Mouse (Mus musculus) 416B (cell line): ENCODE data around the gene Gm21970.

ENCODE experiments used
- DNase-seq: peaks from one replicate; pipeline ENCODE4 v3.0.0; 2011; ENCODE audit warnings: low read depth

Gm21970 gene

DNA sequence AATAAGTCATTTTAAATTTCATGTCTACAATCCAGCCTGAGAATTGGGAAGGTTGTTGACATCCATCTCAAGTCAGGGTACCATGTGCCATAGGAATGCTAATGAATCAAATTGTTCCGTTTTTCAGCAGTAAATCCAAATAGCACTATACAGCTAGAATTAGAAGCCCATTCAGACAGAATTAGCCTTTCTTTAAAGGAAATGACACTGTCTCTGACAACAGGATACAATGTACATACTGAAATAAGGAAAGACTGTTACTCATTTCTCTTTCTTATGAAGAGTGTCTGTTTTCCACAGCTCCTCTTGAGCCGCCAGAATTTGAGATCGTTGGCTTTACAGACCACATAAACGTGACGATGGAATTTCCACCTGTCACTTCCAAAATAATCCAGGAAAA, at the start of gene Gm21970:
Gene Gm21970 (plus strand): TSS at position 301 of the 400 bp plus-strand sequence.
- no peak for DNase-seq

DNA sequence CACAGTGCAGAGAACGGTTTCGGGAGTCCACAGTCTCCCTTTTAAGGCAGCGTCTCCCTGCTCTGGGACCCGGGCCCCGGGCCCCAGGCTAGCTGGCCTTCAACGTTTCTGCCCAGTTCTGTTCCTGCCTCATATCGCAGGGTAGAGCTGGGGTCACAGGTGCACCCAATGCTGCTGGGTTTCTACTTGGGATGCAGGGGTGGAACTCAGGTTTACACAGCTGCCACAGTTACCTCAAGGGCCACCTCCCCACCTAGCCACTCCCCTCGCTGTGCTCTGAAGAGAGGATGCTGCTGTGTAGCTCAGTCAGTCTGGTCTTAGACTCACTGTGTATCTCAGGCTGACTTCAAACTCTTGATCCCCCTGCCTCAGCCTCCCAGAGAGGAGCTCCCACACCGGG, 45.0 kb upstream of the Gm21970 start:
- no peak for DNase-seq

GRCm38 (mm10) chr16:91347491-91348263, 43.8 kb upstream of the Gm21970 start:
- no peak for DNase-seq

- DNase-seq = no peak
Observed at GRCm38 (mm10) chr16:91348264-91348565, 43.3 kb upstream of the Gm21970 start.

DNA sequence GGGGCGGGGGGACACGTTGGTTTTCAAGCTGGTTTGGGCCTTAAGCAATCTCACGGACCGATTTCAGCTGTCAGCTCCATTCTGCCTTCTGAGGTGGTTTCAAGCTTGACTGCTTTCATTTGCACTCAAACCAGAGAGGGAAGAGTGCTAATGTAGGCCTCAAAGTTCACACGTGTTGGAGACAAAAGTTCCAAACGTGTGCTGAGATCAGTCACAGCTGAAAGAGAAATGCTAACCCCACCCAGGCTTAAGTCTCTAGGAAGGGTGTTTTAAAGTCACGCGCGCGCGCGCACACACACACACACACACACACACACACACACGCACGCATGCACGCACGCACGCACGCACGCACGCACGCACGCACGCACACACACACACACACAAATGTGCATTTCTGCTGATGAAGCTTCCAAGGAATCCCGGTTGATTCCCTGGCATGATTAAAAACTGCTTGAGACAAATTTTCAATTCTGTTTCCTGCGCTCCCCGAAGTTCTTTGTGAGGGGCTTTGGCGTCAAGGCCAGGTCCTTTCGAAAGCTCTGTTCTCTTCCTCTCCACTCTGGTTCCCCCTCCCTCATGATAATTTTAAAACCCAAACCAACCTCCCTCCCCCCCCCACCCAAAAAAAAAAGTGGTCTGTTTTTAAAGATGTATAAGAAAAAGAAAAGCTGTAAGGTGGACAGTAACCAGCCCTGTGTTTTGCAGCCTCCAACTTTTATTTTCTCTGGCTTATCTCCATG, 42.8 kb upstream of the Gm21970 start:
- no peak for DNase-seq

DNA sequence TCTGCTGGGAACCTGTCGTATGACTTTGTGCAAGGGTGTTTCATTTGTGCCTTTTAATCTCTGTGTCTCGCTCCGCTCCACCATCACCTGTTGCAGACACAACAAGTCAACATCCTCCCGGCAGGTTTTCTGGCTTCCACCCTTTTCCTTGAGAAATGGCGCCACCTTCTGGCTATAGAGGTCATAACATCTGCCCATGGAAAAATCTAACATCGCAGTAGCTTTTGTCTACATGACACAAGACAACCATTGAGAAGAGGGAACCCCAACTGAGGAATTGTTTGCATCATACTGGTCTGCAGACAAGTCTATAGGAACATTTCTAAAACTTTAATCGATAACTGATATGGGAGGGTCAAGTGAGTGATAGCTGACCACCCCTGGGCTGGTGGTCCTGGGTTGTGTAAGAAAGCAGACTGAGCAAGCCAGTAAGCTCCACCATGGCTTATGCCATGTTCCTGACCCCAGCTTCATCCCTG, 39.4 kb upstream of the Gm21970 start:
- peak; percentile 86 for DNase-seq

DNA sequence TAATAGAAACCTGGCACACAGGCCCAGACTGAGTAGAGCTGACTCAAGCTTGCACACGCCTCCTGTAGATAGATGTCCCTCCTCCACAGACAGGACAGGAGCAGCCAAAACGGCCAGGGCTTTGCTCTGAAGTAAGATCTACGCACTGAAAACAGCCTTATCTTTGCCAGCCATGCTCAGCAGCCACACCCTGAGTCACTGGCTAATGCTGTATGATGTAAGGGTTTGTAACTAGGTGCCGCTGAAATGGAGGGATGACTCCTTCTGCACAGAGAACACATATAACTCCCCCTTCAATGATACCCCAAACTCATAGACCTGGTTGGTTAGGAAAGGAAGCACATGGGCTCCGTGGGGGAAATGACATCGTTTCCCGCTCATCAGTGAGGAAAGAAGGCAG, 38.8 kb upstream of the Gm21970 start:
- peak; percentile 96 for DNase-seq

DNA sequence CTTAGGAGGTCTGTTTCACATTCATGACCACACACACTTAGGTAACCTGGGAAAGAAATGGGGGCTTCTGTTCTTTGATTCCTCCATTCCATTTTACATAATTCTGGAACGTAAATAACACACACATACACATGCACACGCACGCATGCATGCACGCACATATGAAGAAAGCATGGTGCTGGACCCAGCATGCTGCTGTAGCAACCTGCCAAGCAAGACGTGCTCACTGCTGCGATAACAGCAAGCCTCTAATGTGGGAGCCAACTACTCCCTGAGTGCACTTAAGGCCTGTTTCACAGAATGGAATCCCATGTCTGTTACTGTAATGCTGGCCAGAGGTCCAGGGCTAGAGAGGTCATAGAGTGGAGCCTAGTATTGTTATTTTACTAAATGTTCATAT, 38.3 kb upstream of the Gm21970 start:
- no peak for DNase-seq

GRCm38 (mm10) chr16:91353638-91354037, 37.9 kb upstream of the Gm21970 start:
- no peak for DNase-seq

- DNase-seq = peak; percentile 95
Observed at GRCm38 (mm10) chr16:91354599-91354998, 36.9 kb upstream of the Gm21970 start.

- peak; percentile 92 for DNase-seq
Observed at GRCm38 (mm10) chr16:91355160-91355559, 36.4 kb upstream of the Gm21970 start.

- no peak for DNase-seq
Observed at GRCm38 (mm10) chr16:91356760-91357525, 34.6 kb upstream of the Gm21970 start.

GRCm38 (mm10) chr16:91357526-91357900, 34.0 kb upstream of the Gm21970 start:
- DNase-seq = no peak

- DNase-seq = peak; percentile 73
Observed at GRCm38 (mm10) chr16:91358555-91358954, 33.0 kb upstream of the Gm21970 start.

DNA sequence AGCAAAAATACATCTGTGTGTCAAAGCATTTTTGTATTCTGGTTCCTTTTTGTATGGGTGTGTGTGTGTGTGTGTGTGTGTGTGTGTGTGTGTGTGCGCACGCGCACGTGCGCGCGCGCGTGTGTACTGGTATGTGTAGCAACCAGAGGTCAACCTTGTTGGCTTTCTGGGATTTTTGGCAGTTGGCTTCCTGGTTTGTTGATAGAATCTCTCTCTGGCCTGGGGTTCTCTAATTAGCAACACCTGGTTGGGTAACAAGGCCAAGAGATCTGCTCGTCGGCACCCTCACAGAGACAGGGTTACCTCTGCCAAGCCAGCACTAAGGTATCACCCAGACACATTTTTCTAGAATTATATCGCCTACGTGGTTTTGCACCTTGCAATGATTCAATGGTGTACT, 32.0 kb upstream of the Gm21970 start:
- DNase-seq = no peak

GRCm38 (mm10) chr16:91360162-91360561, 31.4 kb upstream of the Gm21970 start:
- no peak for DNase-seq

GRCm38 (mm10) chr16:91362006-91362405, 29.5 kb upstream of the Gm21970 start:
- no peak for DNase-seq

GRCm38 (mm10) chr16:91362616-91363272, 28.8 kb upstream of the Gm21970 start:
- DNase-seq = no peak

DNA sequence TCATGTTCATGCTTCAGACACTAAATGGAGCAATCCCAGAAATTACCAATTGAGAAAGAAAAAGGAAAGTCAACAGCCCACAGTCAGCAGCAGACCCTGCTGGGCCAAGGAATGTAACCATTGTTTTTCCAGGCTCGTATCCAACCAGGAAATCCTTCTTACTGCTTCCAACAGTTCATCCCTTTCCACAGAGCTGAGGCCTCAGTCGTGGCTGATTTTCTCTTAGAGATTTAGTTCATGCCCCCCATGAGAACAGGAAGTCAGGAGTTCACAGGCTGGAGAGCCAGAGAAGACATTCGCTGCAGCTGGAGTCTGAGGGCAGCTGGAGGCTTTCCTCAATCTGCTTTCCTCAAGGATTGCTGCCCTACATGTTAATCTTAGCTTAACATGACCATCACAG, 28.0 kb upstream of the Gm21970 start:
- no peak for DNase-seq

DNA sequence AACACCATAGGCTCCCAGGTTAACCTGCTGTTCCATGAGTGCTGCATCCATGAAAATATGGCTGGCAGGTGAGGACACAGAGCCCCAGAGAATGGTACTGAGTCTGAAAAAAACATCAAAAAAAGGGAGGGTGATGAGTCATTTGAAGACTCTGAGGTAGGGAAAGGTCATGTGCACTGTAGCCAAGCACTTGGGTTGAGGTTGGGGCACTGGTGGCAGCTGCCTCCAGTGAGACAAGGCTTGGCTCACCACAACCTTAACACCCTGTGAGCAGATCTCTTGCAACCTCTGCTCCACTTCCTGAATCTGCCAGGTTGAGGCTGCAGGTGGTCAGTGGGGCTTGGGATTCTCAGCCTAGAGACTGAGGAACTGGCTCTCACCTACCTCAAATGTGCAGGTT, 25.0 kb upstream of the Gm21970 start:
- DNase-seq = peak; percentile 96

DNA sequence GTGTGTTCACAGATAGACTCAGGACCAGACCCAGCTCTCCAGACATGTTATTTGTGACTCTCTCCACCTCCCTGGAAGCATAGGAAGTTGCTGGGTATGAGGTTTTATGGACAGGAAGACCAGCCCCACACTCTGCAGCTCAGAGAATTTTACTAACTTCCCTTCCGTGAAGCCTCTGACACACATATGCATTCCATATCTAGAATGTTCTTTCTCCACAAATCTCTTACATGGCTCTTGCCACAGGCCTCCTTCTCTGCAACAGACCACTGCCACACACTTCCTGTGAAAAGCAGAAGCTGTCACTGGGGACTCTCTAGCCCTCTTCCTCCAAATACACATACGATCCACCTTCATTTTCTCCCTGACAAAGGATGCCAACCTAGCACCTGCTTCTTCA, 24.5 kb upstream of the Gm21970 start:
- peak; percentile 92 for DNase-seq
